Mouse (Mus musculus) lung, postnatal 10 days (tissue): ENCODE data around the gene Gpsm3.
"Not testable (repeated sequence)": the region's sequence is repeated elsewhere in the genome, so short reads cannot be mapped to it uniquely, and the experiment has no call there.

ENCODE experiments used
- DNase-seq: peaks from one replicate; pipeline ENCODE4 v3.0.0; 2021

Gpsm3 gene

GRCm38 (mm10) chr17:34589681-34590101, at the start of gene Gpsm3:
TSS of gene Gpsm3 (plus strand) at chr17:34589806.
- peak; percentile 88 for DNase-seq

- not testable (repeated sequence) for DNase-seq
Observed at GRCm38 (mm10) chr17:34543567-34543966, 46.0 kb upstream of the Gpsm3 start.

GRCm38 (mm10) chr17:34546797-34547196, 42.8 kb upstream of the Gpsm3 start:
- DNase-seq, result no peak

DNA sequence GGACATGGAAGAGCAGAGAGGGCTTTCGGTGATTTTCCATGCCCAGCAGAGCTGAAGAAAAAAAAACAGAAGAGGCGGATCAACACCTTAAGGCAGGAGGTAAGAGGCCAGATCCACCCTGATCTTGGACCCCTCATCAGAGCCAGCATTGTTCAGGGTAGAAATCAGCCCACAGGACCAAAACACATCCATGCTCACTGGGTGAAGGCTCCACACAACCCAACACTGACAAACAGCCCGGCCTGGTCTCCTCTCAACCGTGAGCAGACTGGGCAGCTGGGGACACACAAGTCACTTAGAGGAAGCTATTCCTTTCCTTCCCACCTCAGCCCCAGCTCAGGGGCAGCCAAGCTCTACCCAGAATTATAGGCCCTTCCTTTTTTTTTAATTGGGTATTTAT, 42.0 kb upstream of the Gpsm3 start:
- DNase-seq, result no peak

DNA sequence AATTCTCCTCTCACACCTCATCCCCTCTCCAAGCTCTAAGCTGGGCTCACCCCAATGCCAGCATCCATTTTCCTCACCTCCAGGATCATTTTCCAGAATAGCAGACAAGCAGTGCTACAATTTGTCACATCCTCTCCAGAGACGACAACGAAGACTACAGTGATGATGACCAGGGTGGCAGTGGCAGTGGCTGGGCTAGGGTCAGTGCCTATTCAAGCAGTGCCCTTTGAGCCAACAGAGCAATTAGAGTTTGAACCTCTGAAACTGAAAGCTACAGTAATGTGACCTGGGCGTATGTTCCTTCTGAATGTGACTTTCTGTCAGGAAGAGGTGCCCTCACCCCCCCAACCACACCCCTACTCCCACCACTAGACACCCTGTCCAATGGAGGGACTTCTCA, 40.5 kb upstream of the Gpsm3 start:
- DNase-seq, result no peak

GRCm38 (mm10) chr17:34549843-34550242, 39.8 kb upstream of the Gpsm3 start:
- DNase-seq, result no peak

DNA sequence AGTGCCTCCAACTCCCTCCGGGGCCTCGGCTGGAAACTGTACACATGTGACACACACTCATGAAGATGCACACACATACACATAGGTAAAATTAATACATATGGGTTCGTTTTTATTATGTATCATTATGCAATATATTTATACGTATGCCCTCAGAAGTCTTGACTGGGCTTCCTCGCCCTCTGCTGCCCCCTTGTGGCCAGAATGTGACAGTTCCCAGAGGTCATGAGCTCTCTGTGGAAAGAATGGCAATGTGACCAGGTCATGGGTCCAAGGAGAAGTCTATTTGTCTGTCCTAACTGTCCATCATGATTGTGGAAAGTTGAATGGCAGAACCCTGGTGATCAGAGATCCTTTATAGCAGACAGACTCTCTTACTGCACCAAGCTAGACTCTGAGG, 34.1 kb upstream of the Gpsm3 start:
- DNase-seq, result peak; percentile 89

DNA sequence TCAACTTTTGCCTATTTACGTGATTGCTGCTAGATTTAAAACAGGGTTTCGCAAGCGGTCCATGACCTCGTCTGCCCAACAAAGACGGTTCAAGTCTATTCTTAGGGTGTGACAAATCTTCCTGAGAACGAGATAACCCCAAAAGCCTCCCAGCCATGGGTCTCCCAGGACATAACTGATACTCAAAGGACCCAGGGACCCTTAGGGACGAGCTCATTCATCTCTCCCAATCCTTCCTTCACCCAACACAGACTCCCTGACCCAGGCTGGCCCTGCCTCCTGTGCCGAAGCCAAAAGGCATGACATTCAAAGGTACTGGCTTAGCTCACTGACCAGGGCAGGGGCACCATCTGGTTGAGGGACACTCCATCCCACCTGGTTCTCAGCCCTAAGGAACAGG, 33.2 kb upstream of the Gpsm3 start:
- DNase-seq, result no peak

- DNase-seq, result no peak
Observed at GRCm38 (mm10) chr17:34557411-34557810, 32.2 kb upstream of the Gpsm3 start.

DNA sequence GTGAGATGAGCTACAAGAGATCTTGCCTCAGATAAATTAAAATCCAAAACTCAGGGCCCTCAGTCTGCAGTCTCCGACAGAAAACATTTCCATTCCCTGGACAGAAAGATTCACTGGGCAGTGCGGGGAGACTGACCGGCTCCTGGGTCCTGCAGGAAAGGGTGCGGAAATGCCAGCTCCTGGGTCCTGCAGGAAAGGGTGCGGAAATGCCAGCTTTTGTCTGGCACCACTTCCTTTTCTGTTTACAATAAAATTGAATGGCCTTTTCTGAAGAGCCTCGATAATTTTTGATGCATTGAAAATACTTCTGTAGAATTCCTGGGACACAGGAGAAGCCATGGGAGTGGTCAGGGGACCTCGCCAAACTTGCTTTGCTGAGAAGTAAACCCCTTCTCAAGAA, 30.5 kb upstream of the Gpsm3 start:
- DNase-seq, result peak; percentile 55

DNA sequence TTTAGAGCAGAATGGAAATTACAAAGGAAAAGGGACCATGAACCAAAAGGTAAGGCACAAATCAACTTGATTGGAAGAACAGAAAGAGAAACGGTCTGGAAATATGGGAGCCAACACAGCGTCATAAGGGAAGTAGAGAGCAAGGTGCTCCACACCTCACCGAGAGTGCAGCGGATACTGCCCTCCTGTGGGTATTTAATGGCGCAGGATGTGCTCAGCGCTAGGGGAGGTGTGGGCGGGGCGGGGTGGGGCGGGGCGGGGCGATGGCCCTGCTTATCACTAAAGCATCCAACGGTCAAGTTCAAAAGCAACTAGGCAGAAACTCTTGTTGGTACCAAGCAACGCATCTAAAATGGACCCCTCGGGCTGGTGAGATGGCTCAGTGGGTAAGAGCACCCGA, 29.7 kb upstream of the Gpsm3 start:
- DNase-seq, result no peak

- DNase-seq, result no peak
Observed at GRCm38 (mm10) chr17:34560438-34560837, 29.2 kb upstream of the Gpsm3 start.

GRCm38 (mm10) chr17:34561200-34561599, 28.4 kb upstream of the Gpsm3 start:
- no peak for DNase-seq

DNA sequence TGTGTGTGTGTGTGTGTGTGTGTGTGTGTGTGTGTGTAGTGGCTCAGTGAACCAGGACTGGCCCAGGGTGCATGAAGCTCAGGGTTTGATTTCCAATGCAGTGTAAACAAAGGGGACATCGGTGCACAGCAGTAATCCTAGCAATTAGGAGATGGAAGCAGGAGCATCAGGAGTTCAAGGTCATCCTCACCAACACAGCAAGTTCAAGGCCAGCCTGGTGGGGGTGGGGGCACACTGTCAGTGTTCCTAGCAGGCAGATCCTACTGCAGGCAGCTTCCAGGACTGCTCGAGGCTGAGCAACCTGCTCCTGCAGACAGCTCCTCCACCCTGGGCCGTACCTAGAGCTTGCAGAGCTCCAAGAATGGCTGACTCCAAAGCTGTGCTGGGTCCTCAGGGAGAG, 27.0 kb upstream of the Gpsm3 start:
- DNase-seq, result no peak

GRCm38 (mm10) chr17:34563354-34563753, 26.3 kb upstream of the Gpsm3 start:
- DNase-seq, result no peak

GRCm38 (mm10) chr17:34564003-34564421, 25.6 kb upstream of the Gpsm3 start, which contains the start of gene Notch4:
TSS of gene Notch4 (plus strand) at chr17:34564268.
- DNase-seq, result peak; percentile 85

DNA sequence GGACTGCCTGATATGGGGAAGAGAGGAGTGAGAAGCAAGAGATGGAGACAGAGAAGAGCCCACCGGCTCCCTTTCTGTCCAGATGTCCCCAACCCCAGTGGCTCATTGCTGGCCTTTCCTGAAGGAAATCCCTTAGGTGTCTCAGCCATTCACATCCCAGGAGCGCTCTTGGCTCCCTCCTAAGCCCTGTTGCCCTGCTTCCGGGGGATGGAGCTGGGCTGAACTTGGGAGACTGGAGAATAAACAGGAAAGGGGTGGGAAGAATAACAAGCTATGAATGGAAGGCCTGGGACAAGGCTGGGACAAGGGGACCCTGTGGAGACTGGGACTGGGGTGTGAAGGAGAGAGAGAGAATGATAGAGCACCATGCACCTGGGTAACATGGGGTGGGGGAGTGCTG, 24.8 kb upstream of the Gpsm3 start:
- DNase-seq, result peak; percentile 81

DNA sequence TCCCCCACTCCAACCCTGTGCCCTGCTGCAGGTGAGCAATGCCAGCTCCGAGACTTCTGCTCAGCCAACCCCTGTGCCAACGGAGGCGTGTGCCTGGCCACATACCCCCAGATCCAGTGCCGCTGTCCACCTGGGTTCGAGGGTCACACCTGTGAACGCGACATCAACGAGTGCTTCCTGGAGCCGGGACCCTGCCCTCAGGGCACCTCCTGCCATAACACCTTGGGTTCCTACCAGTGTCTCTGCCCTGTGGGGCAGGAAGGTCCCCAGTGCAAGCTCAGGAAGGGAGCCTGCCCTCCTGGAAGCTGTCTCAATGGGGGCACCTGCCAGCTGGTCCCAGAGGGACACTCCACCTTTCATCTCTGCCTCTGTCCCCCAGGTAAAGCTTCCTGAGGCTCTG, 22.3 kb upstream of the Gpsm3 start:
- DNase-seq, result no peak

DNA sequence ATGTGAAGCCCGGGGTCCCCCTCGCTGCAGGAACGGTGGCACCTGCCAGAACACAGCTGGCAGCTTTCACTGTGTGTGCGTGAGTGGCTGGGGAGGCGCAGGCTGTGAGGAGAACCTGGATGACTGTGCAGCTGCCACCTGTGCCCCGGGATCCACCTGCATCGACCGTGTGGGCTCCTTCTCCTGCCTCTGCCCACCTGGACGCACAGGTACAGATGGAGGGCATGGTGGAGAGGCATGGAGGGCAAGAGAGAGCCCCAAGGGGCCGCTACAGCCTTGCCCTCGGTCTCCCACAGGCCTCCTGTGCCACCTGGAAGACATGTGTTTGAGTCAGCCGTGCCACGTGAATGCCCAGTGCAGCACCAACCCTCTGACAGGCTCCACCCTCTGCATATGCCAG, 21.2 kb upstream of the Gpsm3 start:
- no peak for DNase-seq

DNA sequence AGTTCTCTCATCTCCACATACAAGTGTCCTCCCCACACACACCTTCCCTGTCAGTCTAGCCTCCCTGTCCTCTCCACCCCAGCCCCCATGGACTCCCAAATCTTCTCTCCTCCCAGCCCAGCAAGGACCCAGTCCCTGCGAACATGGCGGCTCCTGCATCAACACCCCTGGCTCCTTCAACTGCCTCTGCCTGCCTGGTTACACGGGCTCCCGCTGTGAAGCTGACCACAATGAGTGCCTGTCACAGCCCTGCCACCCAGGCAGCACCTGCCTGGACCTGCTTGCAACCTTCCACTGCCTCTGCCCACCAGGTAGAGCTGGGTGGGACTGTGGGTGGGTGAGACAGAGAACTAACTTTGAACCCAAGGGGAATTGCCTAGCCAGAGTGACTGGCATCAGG, 19.7 kb upstream of the Gpsm3 start:
- no peak for DNase-seq

- DNase-seq, result no peak
Observed at GRCm38 (mm10) chr17:34571875-34572274, 17.7 kb upstream of the Gpsm3 start.

- peak; percentile 35 for DNase-seq
Observed at GRCm38 (mm10) chr17:34572361-34572760, 17.2 kb upstream of the Gpsm3 start.

DNA sequence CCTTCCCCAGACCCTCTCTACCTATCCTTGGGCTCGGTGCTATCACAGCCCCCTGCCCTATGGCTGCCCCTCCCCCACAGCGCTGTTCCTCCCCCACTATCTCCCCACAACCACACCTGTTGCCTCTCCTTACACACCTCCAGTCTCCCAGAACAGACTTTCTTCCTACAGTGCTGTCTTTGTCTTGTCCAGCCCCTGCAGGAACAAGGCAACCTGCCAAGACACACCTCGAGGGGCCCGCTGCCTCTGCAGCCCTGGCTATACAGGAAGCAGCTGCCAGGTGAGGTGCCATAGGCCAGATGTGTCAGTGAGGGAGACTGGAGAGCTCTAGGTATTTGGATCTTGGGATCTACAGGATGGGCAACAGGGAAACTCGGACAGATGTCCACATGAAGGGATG, 13.0 kb upstream of the Gpsm3 start:
- no peak for DNase-seq

GRCm38 (mm10) chr17:34578070-34578469, 11.5 kb upstream of the Gpsm3 start:
- no peak for DNase-seq

DNA sequence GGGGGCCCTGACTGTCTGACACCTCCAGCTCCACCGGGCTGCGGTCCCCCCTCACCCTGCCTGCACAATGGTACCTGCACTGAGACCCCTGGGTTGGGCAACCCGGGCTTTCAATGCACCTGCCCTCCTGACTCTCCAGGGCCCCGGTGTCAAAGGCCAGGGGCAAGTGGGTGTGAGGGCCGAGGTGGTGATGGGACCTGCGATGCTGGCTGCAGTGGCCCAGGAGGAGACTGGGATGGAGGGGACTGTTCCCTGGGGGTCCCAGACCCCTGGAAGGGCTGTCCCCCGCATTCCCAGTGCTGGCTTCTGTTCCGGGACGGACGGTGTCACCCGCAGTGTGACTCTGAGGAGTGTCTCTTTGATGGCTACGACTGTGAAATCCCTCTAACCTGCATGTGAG, 7.1 kb upstream of the Gpsm3 start:
- no peak for DNase-seq

- peak; percentile 65 for DNase-seq
Observed at GRCm38 (mm10) chr17:34583397-34583796, 6.2 kb upstream of the Gpsm3 start.
